Mouse (Mus musculus) lung, adult 2 months (tissue): Measurements from ENCODE around the gene Baiap2.

Experiments
- CTCF ChIP-seq: fragments of 200-500 bp; IDR thresholded peaks from 2 replicates; pipeline ENCODE4 v1.5.1; 2011; ENCODE audit warnings: mild to moderate bottlenecking, low read length, control low read depth; ENCODE audit not compliant: insufficient read depth
- POLR2A ChIP-seq: fragments of 200-500 bp; IDR thresholded peaks from 2 replicates; pipeline ENCODE4 v1.6.1; 2011; ENCODE audit warnings: low read depth, mild to moderate bottlenecking, control low read depth, low read length, borderline replicate concordance; ENCODE audit errors: extremely low read depth

DNA sequence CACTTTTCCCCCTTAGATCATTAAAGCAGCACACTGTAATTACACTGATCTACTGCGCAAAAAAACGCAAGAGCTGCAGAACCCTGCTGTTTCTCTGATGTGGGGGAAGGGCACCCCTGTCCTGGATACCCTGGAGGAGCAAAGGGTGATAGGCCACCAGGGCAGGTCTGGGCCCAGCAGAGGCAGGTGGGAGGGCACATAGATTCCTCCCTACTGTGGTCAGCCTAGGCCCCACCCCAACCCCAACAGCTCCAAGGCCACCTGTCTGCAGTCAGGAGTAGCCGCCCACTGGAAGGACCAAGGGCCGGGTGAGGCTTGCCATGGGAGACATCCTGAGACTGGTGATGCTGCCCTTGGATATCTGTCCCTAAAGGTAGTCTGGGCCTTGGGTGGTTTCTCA, 102.8 kb downstream of the Baiap2 start:
- no peak for TF ChIP-seq CTCF
- TF ChIP-seq POLR2A: no peak
